Mouse (Mus musculus) yolk sac, embryonic 10.5 days (tissue): Measurements from ENCODE around the gene Daglb.
A peak's percentile ranks its signal among the peaks of the same experiment; 100 is the strongest.

Source experiments
- DNase-seq: peaks from one replicate; pipeline ENCODE4 v3.0.0-alpha.2; 2017; ENCODE audit warnings: low spot score

Gene Daglb

DNA sequence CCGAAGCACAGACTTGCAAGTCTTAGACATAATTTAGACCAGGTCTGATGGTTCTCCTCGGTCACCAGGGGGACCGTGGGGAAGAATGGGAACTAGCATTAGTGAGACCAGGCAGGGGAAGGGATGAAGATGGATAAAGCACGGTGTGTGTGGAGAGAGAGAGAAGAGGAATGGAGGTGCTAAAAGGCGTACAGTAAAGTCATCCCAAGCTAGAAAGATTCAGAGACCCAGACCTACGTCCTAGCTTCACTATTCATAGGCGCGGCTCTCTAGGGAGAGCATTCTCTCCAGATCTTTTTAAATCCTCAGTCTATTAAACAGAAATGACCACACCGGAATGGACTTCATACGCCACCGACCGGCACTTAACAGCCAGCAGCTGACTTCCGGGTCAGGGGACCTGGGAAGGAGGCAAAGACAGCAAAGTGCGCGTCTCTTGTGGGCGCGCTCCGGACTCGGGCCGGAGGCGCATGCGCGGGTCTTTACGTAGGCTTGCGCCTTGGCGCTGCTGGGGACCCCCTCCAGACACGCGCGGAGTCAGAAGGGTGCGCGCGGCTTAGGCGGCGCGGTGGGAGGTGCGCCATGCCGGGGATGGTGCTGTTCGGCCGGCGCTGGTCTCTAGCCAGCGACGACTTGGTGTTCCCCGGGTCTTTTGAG is at the start of gene Daglb:
TSS of gene Daglb (plus strand) at position 485 of the 657 bp plus-strand sequence.
- DNase-seq, result peak; percentile 88

DNA sequence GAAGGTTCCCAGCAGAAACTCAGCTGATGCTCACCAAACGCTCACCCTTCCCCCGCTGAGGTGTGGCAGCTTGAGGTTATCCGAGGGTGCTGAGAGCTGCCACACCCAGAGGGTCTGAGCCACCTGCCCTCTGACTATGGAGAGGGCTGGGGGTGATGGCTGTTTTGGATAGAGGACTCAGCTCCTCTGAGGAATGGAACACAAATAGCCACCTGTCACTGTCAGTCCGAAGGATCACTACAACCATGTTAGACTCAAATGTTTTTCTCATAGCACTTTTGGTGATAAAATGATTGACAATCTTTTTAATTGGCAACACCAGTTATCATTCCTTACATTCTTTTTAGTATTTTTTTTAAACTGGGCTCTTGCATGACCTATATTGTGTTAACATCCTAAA is 42.9 kb upstream of the Daglb start:
- no peak for DNase-seq

DNA sequence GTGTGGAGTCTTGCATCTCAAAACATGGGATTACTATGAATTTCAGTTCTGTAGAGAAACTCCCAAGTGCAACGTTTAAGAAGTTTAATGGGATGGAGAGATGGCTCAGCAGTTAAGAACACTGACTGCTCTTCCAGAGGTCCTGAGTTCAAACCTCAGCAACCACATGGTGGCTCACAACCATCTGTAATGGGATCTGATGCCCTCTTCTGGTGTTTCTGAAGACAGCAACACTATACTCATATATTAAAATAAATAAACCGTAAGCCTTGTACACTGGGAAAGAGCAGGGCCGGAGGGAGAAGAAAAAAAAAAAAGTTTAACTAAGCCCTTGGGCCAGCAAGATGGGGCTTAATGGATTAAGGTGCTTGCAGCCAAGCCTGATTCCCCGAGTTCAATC is 41.4 kb upstream of the Daglb start:
- no peak for DNase-seq

DNA sequence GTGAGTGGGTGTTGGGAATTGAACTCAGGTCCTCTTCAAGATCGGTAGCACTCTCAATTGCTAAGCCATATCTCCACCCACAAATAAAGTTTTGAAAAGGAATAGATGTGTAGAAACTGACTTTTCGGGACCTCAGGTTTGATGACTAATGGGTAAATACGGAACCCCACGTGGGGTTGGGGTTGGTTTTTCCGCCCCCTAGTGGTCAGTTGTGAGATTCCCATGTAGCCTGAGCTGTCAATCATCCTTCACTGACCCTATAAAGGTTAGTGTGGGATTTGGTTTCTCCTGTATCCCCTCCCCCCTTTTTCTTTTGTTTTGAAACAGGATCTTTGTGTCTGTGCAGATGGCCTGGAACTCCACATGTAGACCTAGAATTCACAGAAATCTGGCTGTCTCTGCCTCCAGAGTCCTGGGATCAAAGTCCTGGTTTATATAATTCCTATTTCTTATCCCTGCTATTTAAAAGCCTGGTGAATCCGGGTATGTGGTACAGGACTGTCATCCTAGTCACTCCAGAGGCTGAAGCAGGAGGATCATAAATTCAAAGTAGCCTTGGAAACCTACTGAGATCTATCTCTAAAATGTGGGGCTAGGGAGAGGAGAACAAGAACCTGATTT is 40.4 kb upstream of the Daglb start:
- DNase-seq, result no peak

DNA sequence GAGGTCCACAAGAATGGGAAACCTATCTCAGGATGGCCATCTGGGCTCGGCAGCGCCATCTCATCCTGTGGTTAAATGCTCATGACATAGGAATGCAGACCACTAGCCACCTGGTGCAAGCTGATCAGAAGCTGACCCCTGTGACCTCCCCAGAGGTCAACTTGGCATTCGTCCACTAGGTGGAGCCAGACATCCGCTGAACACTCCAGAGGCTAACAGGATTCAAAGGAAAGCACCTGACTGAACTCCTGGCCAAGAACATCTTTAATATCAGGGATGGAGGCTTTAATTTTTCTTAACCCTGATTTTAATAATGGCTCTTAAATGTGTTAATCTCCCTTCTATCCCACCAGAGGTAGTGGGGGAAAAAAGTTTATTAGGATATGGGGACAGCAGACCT is 30.0 kb upstream of the Daglb start:
- DNase-seq, result peak; percentile 80

DNA sequence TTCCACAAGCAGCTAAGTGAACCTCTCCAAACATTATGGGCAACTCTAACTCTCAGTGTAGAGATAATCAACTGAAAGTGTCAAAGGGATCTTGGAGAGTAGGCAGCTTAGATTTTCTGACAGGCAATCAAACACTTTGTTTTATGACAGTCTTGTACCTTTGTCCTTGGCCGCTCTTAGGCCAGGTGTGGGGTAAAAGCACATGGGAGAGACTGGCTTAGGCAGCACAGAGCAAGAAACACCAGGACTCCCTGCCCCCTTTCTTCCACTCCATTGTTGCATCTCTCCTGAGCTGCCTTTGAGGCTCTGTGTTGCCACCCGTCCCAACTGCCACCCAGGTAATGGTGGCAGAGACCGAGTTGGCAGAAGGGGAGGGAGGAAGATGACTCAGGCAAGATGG is 23.1 kb upstream of the Daglb start:
- DNase-seq, result no peak

DNA sequence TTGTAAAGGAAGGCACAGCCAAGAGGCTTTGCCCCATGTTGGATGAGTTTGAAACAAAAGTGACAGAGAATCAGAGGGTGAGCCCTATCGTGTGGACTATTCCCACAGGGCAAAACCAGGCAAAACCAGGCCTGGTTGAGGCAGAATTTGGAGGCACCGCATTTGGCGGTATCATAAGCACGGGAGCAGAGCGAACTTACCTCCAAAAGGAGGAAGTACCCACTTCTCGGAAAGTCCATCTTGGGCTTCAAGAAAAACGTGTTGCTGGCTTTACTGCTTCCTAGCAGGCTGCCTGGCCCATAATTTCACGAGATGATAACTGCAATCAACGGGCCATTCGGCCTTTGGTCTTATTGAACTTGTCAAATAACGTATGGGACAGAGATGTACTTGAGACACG is 22.6 kb upstream of the Daglb start:
- DNase-seq, result no peak

DNA sequence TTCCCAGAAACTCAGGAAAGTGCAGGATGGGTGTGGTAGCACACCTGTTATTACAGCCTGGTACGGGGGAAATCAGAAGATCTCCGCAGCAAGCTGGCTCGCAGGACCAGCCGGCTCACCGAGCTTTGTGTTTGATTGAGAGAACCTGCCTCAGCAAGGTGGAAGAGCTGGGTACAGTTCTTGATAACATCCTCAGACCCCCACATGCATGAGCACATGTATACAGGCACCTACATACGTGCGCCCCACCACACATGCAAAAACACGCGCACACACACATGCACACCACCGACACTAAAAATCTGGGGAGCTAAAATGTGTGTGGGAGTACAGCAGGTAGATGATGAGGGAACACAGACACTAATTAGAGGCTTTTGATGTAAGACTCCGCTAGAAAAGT is 713 bp upstream of the Daglb start:
- DNase-seq, result no peak

DNA sequence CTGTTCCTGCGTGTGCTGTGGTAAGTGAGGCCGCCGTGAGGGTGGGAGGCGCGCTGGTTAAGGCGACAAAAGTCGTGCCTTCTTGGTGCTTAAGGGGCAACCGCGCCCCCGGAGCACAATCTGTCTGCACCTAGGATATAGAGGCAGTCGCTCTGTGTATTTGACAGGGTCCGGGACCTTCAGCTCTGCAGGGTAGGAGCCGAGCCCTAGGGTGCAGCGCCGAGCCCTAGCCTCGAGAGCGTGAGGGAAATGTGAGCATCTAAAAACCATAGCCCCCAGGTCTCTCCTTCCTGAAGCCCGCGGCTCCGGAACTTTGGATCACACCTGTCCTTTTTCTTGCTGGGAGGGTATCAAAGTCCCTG is 354 bp downstream of the Daglb start:
- no peak for DNase-seq

DNA sequence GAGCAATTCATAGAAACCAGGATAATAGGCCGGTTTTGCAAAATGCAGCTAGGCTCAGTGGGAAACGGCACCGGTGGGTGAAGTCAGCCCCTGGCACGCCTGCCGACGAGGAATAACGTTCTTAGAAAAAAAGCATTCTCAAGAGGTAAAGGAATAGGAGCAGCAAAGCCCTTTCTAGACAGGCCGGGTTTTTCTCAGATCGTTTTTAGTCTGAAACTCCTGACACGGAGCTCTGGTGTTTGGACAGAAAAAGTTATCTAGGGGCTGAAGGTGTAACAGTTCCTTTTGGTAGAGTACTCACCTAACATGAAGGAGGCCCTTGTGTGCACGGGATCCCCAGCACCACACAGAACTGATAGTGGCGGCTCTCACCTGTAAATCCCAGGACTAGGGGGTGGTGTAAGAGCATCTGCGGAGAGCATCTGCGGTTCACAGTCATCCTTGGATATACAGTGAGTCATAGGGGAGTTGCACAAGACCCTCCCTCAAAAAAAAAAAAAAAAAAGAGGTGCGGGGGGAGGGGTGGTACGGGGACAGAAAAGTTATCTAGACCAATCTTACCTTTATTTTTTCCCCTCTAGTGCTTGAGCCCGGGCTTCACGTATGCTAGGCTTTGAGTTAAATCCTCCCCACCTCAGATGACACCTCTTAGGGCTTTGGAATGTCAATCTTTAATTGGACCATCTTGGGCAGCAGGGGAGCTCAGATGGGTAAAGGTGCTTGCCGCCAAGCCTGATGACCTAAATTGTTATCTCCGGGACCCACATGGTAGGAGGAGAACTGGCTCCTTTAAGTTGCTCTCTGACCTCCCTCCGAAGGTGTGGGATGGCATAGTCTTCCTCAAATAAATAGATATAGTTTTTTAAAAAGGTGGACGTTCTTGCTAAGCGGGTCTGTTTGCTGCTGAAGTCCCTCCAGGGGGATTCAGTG is 1.0 kb downstream of the Daglb start:
- DNase-seq, result no peak

DNA sequence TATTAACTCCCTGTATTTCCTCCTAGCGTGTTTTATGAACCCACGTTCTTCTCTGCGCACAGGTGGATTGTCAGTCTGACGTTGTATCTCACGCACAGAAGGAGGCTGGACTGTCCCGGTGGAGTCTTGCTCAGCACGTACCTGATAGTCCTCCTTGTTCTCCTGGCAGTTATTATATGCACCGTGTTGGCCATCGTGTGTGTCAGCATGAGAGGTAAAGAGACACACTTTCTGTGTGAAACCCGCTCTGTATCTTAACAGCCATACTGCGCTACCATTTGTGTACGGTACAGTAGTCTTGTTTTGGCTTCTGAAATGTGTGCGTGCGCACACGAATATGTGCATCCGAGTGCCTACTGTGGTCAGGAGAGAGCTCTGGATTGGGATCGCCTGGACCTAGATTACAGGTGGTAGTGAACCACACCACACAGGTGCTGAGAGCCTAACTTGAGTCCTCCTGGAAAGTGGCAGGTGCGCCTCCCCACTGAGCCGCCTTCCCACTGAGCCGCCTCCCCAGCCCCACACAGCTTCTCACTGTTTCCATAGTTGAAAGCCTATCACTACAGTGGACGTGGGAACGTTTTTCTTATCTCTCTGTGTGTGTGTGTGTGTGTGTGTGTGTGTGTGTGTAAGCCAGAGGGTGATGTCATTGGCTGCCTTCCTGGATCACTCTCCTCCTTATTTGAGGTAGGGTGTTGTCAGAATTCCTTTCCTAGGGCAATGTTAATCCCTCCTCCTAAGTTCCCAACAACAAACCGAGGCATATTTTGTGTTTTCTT is 2.7 kb downstream of the Daglb start:
- DNase-seq, result no peak

DNA sequence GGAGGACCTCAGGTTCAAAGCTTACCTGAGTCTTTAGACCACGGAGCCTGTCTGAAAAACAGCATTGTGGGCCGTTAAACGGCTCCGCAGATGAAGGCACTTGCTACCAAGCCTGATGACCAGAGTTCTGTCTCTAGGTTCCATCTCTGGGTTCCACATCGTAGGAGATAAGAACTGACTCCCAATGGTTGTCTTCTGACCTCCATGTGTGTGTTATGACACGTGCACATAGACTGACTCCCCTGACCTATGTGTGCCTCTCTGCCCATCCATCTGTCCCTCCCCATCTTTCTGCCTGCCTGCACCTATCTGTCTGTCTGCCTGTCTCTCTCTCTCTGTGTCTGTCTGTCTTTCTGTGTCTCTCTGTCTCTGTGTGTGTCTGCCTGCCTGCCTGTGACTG is 3.5 kb downstream of the Daglb start:
- DNase-seq, result no peak

DNA sequence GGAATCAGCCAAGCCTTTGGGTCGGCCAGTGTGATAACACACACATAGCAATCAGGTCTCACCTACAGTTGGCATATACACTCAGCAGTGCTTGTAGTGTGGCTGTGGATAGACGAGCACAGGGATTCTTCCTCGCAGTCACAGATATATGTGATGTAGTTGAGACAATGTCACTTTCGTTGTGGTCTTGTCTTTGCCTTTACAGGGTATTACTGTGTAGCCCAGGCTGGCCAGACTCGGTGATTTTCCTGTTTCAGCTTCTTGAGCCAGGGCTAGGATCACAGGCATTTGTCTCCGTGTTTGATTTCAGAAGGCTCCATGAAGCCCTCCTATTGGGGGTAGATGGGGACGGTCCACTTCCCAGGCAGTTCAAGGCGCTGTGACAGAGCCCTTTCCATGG is 5.2 kb downstream of the Daglb start:
- no peak for DNase-seq

DNA sequence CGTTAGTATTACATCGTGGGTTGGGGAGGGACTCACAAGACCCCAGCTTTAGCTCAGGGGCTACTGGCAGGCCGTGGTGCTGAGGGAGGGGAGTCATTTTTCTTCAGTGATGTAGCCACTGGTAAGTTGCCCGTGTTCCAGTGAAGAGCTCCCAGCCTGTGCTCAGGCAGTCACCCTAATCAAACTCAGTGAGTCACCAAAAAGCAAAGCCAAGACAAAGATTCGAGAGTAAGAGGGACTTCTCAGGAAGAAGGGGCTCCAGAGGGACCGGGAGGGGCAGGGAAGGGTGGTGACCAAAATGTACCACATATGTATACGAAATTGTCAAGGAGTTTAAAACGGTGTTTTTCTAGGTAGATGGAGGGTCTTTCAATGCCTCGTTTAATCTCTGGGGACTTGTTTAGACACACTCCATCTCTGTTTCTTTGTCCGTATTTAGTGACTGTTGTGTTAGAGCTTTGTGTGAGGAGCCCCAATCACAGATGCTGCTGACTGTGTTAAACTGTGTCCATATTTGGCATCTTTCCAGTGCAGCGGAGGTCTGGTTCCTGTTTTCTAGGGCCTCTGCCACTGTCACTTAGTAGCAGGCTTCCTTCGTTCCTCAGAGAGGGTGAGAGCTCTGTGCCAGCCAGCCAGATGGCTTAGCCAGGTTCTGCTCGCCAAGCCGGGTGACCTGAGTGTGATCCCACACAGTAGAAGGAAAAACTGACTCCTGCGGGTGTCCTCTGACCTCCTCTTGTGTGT is 6.2 kb downstream of the Daglb start:
- no peak for DNase-seq

DNA sequence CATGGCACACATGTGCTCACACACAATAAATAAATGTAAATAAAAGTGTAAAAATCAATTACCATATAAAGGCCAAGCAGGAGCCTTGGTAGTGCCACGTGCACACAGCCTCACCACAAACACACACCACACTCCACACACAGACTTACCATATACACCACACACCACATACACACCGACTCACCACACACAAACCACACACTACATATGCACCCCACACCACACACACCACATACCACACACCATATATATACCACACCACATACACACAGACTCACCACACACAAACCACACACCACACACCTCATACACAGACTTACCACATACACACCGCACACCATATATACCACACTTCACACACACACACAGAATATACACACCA is 6.8 kb downstream of the Daglb start:
- DNase-seq, result no peak

DNA sequence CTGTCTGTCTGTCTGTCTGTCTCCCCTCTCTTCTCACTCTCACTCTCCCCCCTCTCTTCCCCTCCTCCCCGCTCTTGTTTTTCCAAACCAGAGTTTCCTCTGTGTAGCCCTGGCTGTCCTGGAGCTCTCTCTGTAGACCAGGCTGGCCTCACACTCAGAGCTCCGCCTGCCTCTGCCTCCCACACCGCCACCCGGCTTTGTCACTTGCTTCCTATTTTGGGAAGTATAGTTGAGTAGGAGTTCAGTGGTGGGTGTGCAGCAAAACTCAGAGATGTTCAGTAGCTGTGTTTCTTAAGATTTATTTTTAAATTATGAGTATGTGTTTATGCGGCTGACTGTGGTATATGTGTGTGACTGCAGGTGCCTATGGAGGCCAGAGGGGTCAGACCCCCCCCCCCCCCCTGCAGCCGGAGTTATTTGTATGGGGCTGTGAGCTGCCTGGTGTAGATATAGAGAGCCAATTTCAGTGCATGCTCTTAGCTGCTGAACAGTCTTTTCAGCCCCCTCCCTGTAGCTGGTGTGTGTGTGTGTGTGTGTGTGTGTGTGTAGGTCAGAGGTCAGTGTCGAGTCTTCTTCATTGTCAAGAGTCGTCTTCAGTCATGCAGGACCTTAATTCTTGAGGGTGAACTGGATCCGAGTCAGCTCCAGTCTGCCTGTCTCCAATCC is 7.7 kb downstream of the Daglb start:
- no peak for DNase-seq

DNA sequence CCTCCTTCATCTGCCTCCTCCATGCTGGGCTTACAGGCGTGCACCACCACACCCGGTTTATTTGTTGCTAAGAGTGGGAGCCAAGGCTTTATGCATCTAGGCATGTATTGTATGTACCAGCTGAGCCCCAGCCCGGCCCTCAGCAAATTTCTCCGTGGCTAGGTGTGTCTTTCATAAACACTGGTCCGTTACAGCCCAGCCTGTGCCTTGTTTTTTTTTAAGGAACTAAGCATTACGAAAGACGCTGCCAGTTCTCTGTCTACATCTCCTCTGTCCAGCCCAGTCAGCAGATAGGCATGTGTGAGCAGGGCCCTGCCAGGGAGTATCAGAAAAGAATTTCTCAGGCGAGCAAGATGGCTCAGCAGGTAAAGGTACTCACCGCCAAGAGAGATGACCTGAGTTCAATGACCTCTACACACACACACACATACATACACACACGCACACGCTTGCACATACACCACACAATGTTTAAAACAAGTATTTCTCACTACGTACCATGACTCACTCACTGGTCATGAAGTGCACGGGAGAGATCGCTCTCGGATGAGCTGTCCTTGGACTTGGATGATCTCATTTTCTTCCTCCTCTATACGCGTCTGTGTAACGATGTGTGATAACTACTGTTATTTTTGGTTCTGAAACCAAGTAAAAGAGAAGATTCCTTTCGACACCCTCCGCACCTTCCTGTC is 10.9 kb downstream of the Daglb start:
- no peak for DNase-seq

DNA sequence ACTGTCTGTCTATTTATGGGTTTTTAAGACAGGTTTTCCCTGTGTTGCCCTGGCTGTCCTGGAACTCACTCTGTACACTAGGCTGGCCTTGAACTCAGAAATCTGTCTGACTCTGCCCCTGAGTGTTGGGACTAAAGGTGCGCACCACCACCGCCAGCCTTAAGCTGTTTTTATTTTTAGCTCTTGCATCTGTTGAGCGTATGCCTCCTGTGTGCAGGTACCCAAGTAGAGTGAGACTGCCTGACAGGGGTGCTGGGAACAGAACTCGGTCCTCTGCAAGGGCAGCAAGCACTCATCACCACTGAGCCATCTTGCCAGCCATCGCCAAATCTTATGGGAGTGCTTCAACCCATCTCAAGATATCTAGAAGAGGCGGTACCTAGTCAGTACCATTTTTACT is 11.6 kb downstream of the Daglb start:
- DNase-seq, result no peak

DNA sequence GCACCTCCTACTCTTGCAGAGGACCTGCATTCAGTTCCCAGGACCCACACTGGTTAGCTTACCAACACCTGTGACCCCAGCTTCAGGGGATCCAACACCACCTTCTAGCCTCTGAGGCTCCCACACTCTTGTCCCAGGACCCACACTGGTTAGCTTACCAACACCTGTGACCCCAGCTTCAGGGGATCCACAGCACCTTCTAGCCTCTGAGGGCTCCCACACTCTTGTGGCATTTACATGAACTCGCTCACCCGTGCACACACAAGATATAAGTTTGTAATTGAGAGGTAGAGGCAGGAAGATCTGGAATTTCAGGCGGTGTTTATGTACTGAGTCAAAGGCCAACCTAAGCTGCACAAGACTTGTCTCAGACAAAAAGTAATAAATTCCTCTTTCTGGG is 13.5 kb downstream of the Daglb start:
- no peak for DNase-seq

DNA sequence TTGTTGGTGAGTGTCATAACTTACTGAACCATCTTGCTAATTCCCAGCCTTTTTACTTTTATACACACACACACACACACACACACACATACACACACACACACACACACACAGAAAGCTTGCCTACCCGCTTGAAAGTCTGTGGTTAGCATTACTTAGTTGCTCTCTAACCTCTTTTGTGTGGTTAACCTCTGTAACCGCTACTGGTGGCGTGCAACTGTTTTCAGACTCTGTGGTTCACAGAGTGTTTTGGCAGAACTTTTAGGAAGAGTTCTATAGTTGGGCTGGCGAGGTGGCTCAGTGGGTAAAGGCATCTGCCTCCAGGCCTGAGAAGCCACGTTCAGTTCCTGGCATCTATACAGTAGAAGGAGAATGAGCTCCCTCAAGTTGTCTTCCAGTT is 20.6 kb downstream of the Daglb start:
- DNase-seq, result no peak

DNA sequence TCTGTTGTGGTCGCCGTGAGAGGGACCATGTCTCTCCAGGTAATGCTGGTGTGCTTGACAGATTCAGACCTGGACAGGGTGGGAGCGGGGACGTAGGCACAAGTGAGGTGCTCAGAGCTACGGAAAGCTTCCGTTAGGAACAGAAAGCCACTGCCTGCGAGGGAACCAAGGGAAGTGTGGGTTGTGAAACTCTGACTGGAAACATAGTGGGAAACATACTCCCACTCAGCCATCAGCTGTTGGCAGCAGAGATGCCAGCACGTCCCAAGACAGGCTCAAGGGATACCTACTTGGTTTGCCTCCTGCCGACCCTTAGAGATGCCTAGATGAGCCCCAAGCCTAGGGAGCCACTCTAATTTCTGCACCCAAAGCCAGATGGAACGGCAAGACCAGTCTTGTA is 22.8 kb downstream of the Daglb start:
- no peak for DNase-seq
